Mouse (Mus musculus) liver, adult 2 months (tissue): ENCODE data around the gene Tusc1. TPM values are rescaled to one million over a fixed set of nuclear protein-coding genes. Genes with fewer than 3 reads are reported as not detected.

ENCODE experiments used
- DNase-seq: peaks from one replicate; pipeline ENCODE4 v3.0.0-alpha.2; 2011; ENCODE audit warnings: low read depth, low spot score; ENCODE audit errors: extremely low read depth
- H3K27ac ChIP-seq: fragments of 200-500 bp; replicated peaks from 2 replicates; pipeline ENCODE4 v1.5.1; 2012; ENCODE audit warnings: low read depth, mild to moderate bottlenecking, control low read depth, inconsistent platforms, low read length; ENCODE audit not compliant: insufficient read depth
- H3K27me3 ChIP-seq: fragments of 200-500 bp; 2 replicates; pipeline ENCODE4 v1.6.1; 2012; ENCODE audit warnings: mild to moderate bottlenecking, moderate library complexity, low read length, inconsistent platforms; ENCODE audit not compliant: control insufficient read depth, insufficient read depth
- H3K36me3 ChIP-seq: fragments of 200-500 bp; 2 replicates; pipeline ENCODE4 v1.6.1; 2012; ENCODE audit warnings: low read length, inconsistent platforms; ENCODE audit not compliant: control insufficient read depth, insufficient read depth
- H3K4me1 ChIP-seq: fragments of 200-500 bp; 2 replicates; pipeline ENCODE4 v1.6.1; 2011; ENCODE audit warnings: low read length; ENCODE audit not compliant: control insufficient read depth, insufficient read depth
- H3K4me3 ChIP-seq: fragments of 200-500 bp; 2 replicates; pipeline ENCODE4 v1.5.1; 2011; ENCODE audit warnings: low read depth, mild to moderate bottlenecking, control low read depth, low read length, moderate library complexity; ENCODE audit not compliant: insufficient read depth
- H3K79me2 ChIP-seq: fragments of 200-500 bp; 2 replicates; pipeline ENCODE4 v1.6.1; 2012; ENCODE audit warnings: inconsistent platforms, mild to moderate bottlenecking, low read length, moderate library complexity; ENCODE audit not compliant: control insufficient read depth, insufficient read depth
- H3K9ac ChIP-seq: fragments of 200-500 bp; 2 replicates; pipeline ENCODE4 v1.6.1; 2012; ENCODE audit warnings: low read depth, mild to moderate bottlenecking, control low read depth, inconsistent platforms, low read length
- CTCF ChIP-seq: fragments of 200-500 bp; IDR thresholded peaks from 2 replicates; pipeline ENCODE4 v1.5.1; 2011; ENCODE audit warnings: low read depth, low read length, control low read depth
- POLR2A ChIP-seq: fragments of 200-500 bp; IDR thresholded peaks from 2 replicates; pipeline ENCODE4 v1.6.1; 2011; ENCODE audit warnings: low read length, control low read depth; ENCODE audit not compliant: insufficient read depth; ENCODE audit errors: extremely low read depth
- WGBS: fragments of 180-500 bp; shearing (Covaris S2); methylation state at CpG from one replicate; pipeline ENCODE4 v1.1.7; 2018; 5-methylcytosine and 5-hydroxymethylcytosine counted together
- polyA plus RNA-seq: library from polyadenylated mRNA; depleted of rRNA; stranded (reverse); fragments of >200 nt; gene quantifications from 2 replicates; pipeline ENCODE4 v1.2.3, GENCODE M21; 2012
- total RNA-seq: library from RNA; depleted of rRNA; stranded (reverse); fragments of >200 nt; gene quantifications from 2 replicates; pipeline ENCODE4 v1.2.3, GENCODE M21; 2014

The Tusc1 gene
- total and polyA plus RNA-seq, 2 experiments = 1.6 to 3.5 TPM

DNA sequence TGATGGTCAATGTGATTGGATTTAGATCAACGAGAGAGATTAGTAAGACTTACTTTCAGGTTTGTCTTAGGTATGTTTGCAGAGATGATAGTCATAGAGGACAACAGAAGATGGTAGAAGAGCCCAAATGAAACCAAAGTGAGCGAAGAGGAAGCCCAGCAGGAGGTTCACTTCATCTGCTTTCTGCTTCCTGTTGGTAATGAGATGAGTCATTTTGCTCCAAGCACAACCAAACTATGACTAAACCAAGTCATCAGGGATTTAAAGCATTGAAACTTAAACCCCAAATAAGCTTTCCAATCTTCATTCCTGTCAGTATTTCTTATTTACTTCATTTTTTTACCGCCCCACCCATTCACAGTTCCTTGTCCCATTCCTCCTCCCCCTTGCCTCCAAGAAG is 27.8 kb downstream of the Tusc1 start:
- Histone ChIP-seq H3K4me3 (no peak overlapping the region), H3K27ac (no peak overlapping the region), H3K36me3 (no peaks in the 10 kb centered on the region), H3K9ac (no peak overlapping the region), H3K79me2 (no peaks in the 10 kb centered on the region), H3K27me3 (no peaks in the 10 kb centered on the region), H3K4me1 (no peaks in the 10 kb centered on the region)
- no peak for DNase-seq
- TF ChIP-seq POLR2A = no peak
- TF ChIP-seq CTCF = no peak
- WGBS = 76% methylated on average over 3 of the region's 3 CpGs

DNA sequence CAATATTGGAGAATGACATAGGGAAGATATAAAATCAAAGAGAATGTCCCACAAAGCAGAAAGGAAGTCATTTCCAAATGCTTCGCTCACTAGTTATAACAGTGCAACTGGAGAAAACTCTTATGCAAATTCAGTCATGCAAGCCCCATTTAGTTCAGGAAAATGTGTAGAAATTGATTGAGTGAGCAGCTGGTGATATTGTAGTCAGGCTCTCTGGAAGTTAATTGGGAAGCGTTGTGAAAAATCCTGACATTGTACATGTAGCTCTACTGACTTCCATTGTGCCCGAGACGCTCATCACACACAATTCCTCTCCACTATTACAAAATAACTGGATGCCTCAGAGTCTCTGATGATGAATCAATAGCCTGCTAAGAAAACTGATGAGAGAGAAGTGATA is 49.2 kb downstream of the Tusc1 start:
- Histone ChIP-seq H3K79me2 (no peaks in the 10 kb centered on the region), H3K4me1 (no peaks in the 10 kb centered on the region), H3K4me3 (no peak overlapping the region), H3K27me3 (no peaks in the 10 kb centered on the region), H3K36me3 (no peaks in the 10 kb centered on the region), H3K9ac (no peak overlapping the region), H3K27ac (no peak overlapping the region)
- 91% methylated on average over 4 of the region's 4 CpGs for WGBS
- DNase-seq = no peak
- no peak for TF ChIP-seq POLR2A
- TF ChIP-seq CTCF = no peak
